Comparison of ENCODE assay signal across 11 mouse cellular contexts in the genomic region with DNA sequence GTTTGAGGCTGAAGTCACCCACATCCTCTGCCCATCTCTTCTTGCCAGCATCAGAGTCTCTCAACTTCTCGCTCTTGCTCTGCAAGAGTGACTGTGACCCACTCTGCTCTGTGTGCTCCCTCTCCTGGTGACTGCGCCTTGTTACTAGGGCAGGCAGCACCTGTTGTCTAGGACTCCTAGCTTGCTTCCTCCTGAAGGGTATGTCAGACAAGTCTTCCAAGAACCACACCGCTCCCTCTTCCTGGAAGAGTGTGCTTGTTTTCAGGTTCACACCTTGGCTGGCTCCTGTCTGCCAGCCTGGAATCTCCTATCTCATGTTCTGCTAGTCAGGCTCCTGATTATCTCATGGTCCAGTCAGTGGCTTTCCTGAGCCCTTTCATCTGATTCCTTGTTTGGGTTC. TPM values are rescaled to one million over a fixed set of nuclear protein-coding genes. Genes with fewer than 3 reads are reported as not detected.
DNase-seq lines count a peak whose midpoint lies in the region; ATAC-seq lines count a peak whose summit lies in the region.
"Had no signal": no experiment of that assay in that cellular context is flagged by ENCODE, and none has a peak within 500 bp of the region (broad histone marks: within the 10 kb centered on the region; RNA-seq: fewer than 3 reads in every experiment).

No protein-coding gene starts in this region.

- H3K4me2 ChIP-seq in heart, embryonic 11.5 days, result no peak overlapping the region
- no peak overlapping the region for H3K4me2 ChIP-seq in midbrain, embryonic 13.5 days (replicated peaks)
- H3K4me2 ChIP-seq in midbrain, embryonic 14.5 days (ENCODE audit: low read length), result no peak overlapping the region
- H3K4me2 ChIP-seq in liver, embryonic 13.5 days, result no peak overlapping the region
- H3K4me2 ChIP-seq: hindbrain, embryonic 15.5 days; lung, embryonic 14.5 days had no signal

- ATAC-seq in heart, embryonic 11.5 days (replicated peaks; ENCODE audit: insufficient number of reproducible peaks, low FRiP score, low TSS enrichment), result no peak
- ATAC-seq in midbrain, embryonic 13.5 days, result no peak
- ATAC-seq in midbrain, embryonic 14.5 days (ENCODE audit: low FRiP score, low TSS enrichment), result no peak
- ATAC-seq in liver, embryonic 13.5 days (ENCODE audit: low read depth), result no peak

- peak overlapping the region; percentile 46; the same call in 1 of the 2 replicates for H3K27ac ChIP-seq in heart, embryonic 11.5 days (ENCODE audit: low read depth, low read length)
- peak overlapping the region; percentile 22; the same call in 1 of the 2 replicates for H3K27ac ChIP-seq in midbrain, embryonic 13.5 days
- H3K27ac ChIP-seq in midbrain, embryonic 14.5 days (replicated peaks; ENCODE audit: low read depth, low read length), result no peak overlapping the region
- H3K27ac ChIP-seq in liver, embryonic 13.5 days, result no peak overlapping the region
- H3K27ac ChIP-seq in embryonic facial prominence, embryonic 10.5 days (replicated peaks), result no peak overlapping the region
- H3K27ac ChIP-seq: hindbrain, embryonic 15.5 days had no signal

- H3K9ac ChIP-seq in heart, embryonic 11.5 days (ENCODE audit: low read depth, low read length), result no peak overlapping the region; the same call in 1 of the 2 replicates
- H3K9ac ChIP-seq in midbrain, embryonic 13.5 days (replicated peaks), result no peak overlapping the region
- no peak overlapping the region for H3K9ac ChIP-seq in midbrain, embryonic 14.5 days (replicated peaks; ENCODE audit: low read length)
- peak overlapping the region; percentile 36; the same call in 1 of the 2 replicates for H3K9ac ChIP-seq in liver, embryonic 13.5 days
- H3K9ac ChIP-seq: hindbrain, embryonic 15.5 days; lung, embryonic 14.5 days had no signal

- intact Hi-C loops in heart, postnatal 14 days (cut with DNase I), result loop anchor here (2.0 kb wide), 1 partner anchor 76 kb away; no protein-coding TSS in a partner anchor

- H3K4me3 ChIP-seq in heart, embryonic 11.5 days (ENCODE audit: low read depth, low read length), result no peak overlapping the region
- H3K4me3 ChIP-seq in midbrain, embryonic 13.5 days (replicated peaks), result no peak overlapping the region
- no peak overlapping the region for H3K4me3 ChIP-seq in midbrain, embryonic 14.5 days (replicated peaks; ENCODE audit: low read depth, low read length)
- no peak overlapping the region for H3K4me3 ChIP-seq in liver, embryonic 13.5 days (replicated peaks)
- no peak overlapping the region for H3K4me3 ChIP-seq in embryonic facial prominence, embryonic 10.5 days
- H3K4me3 ChIP-seq: hindbrain, embryonic 15.5 days had no signal

- H3K27me3 ChIP-seq in heart, embryonic 11.5 days (ENCODE audit: control insufficient read depth, insufficient read depth, low read length), result no peaks in the 10 kb centered on the region
- no peaks in the 10 kb centered on the region for H3K27me3 ChIP-seq in midbrain, embryonic 13.5 days
- no peaks in the 10 kb centered on the region for H3K27me3 ChIP-seq in midbrain, embryonic 14.5 days (ENCODE audit: control insufficient read depth, insufficient read depth, low read length)
- H3K27me3 ChIP-seq in liver, embryonic 13.5 days, result no peaks in the 10 kb centered on the region
- no peaks in the 10 kb centered on the region for H3K27me3 ChIP-seq in embryonic facial prominence, embryonic 10.5 days (replicated peaks; ENCODE audit: low read depth, poor library complexity, severe bottlenecking)
- H3K27me3 ChIP-seq: hindbrain, embryonic 15.5 days had no signal

- WGBS in heart, embryonic 11.5 days (ENCODE audit: insufficient replicate concordance), result 52% methylated on average over 3 of the region's 3 CpGs
- 87% methylated on average over 3 of the region's 3 CpGs for WGBS in midbrain, embryonic 13.5 days
- 92% methylated on average over 3 of the region's 3 CpGs for WGBS in midbrain, embryonic 14.5 days
- 88% methylated on average over 3 of the region's 3 CpGs for WGBS in liver, embryonic 13.5 days (ENCODE audit: insufficient replicate concordance)
- 86% methylated on average over 3 of the region's 3 CpGs for WGBS in embryonic facial prominence, embryonic 10.5 days

- H3K36me3 ChIP-seq in heart, embryonic 11.5 days (ENCODE audit: control insufficient read depth, insufficient read depth, low read length), result no peaks in the 10 kb centered on the region
- H3K36me3 ChIP-seq in midbrain, embryonic 13.5 days, result peaks cover 11% of the 10 kb centered on the region
- H3K36me3 ChIP-seq in midbrain, embryonic 14.5 days (ENCODE audit: control insufficient read depth, insufficient read depth, low read length), result peaks cover 12% of the 10 kb centered on the region
- peaks cover 26% of the 10 kb centered on the region for H3K36me3 ChIP-seq in liver, embryonic 13.5 days
- peaks cover 29% of the 10 kb centered on the region for H3K36me3 ChIP-seq in embryonic facial prominence, embryonic 10.5 days (replicated peaks)
- H3K36me3 ChIP-seq: hindbrain, embryonic 15.5 days had no signal

- no peaks in the 10 kb centered on the region for H3K9me3 ChIP-seq in heart, embryonic 11.5 days (replicated peaks; ENCODE audit: control insufficient read depth, low read length)
- no peaks in the 10 kb centered on the region for H3K9me3 ChIP-seq in midbrain, embryonic 13.5 days
- H3K9me3 ChIP-seq in midbrain, embryonic 14.5 days (ENCODE audit: control insufficient read depth, low read length), result no peaks in the 10 kb centered on the region
- no peaks in the 10 kb centered on the region for H3K9me3 ChIP-seq in liver, embryonic 13.5 days (replicated peaks)
- H3K9me3 ChIP-seq in embryonic facial prominence, embryonic 10.5 days, result no peaks in the 10 kb centered on the region
- H3K9me3 ChIP-seq: hindbrain, embryonic 15.5 days had no signal

- DNase-seq in heart, postnatal 14 days, result no peak
- no peak for DNase-seq in midbrain, embryonic 14.5 days
- DNase-seq in liver, embryonic 13.5 days, result no peak
- DNase-seq in thymus, postnatal 14 days, result peak; percentile 84
- no peak for DNase-seq in natural killer cell, adult 2 months (ENCODE audit: low spot score in 2 of 2)
- no peak for DNase-seq in embryonic facial prominence, embryonic 10.5 days (ENCODE audit: low spot score)
- DNase-seq: lung, embryonic 14.5 days; right cerebral cortex, postnatal 4 days had no signal

- H3K4me1 ChIP-seq in heart, embryonic 11.5 days (ENCODE audit: control insufficient read depth, insufficient read depth, low read length), result peaks cover 20% of the 10 kb centered on the region
- peaks cover 15% of the 10 kb centered on the region for H3K4me1 ChIP-seq in midbrain, embryonic 13.5 days (replicated peaks)
- peaks cover under 1% of the 10 kb centered on the region; the same call in 1 of the 2 replicates for H3K4me1 ChIP-seq in midbrain, embryonic 14.5 days (ENCODE audit: control insufficient read depth, insufficient read depth, low read length)
- peaks cover 31% of the 10 kb centered on the region for H3K4me1 ChIP-seq in liver, embryonic 13.5 days (replicated peaks)
- H3K4me1 ChIP-seq in embryonic facial prominence, embryonic 10.5 days, result peaks cover 15% of the 10 kb centered on the region

RNA-seq across cellular contexts. Expression of a gene that starts 6.6 kb away (rescaled TPM):
- polyA plus RNA-seq in heart, embryonic 11.5 days (2014; fragmentation: Nextera tagmentation; extraction: Ambion mirVana), result 82.3 and 88.1 TPM in 2 replicates
- total RNA-seq in heart, postnatal 14 days (2021), result 10 to 100 TPM; 18.7 to 22.6 TPM
- polyA plus RNA-seq in midbrain, embryonic 13.5 days (2015; fragmentation: Nextera tagmentation; extraction: Ambion mirVana), result 225 and 230 TPM in 2 replicates
- polyA plus RNA-seq in midbrain, embryonic 14.5 days (2014; fragmentation: Nextera tagmentation; extraction: Ambion mirVana), result 132 and 158 TPM in 2 replicates
- 64.2 and 70.2 TPM in 2 replicates for polyA plus RNA-seq in liver, embryonic 13.5 days (2015; fragmentation: Nextera tagmentation; extraction: Ambion mirVana)
- 172 and 192 TPM in 2 replicates for polyA plus RNA-seq in embryonic facial prominence, embryonic 10.5 days (2016; fragmentation: Nextera tagmentation; extraction: Ambion mirVana)

RNA-seq across cellular contexts. Expression of a gene that starts 12.6 kb away (rescaled TPM):
- polyA plus RNA-seq in heart, embryonic 11.5 days (2014; fragmentation: Nextera tagmentation; extraction: Ambion mirVana), result 9.5 and 9.6 TPM in 2 replicates
- total RNA-seq in heart, postnatal 14 days (2021), result 1 to 10 TPM; 4.8 to 5.8 TPM
- polyA plus RNA-seq in midbrain, embryonic 13.5 days (2015; fragmentation: Nextera tagmentation; extraction: Ambion mirVana), result 12.0 and 14.0 TPM in 2 replicates
- 10.0 and 11.0 TPM in 2 replicates for polyA plus RNA-seq in midbrain, embryonic 14.5 days (2014; fragmentation: Nextera tagmentation; extraction: Ambion mirVana)
- polyA plus RNA-seq in liver, embryonic 13.5 days (2015; fragmentation: Nextera tagmentation; extraction: Ambion mirVana), result 8.2 and 9.9 TPM in 2 replicates
- polyA plus RNA-seq in embryonic facial prominence, embryonic 10.5 days (2016; fragmentation: Nextera tagmentation; extraction: Ambion mirVana), result 23.4 and 24.2 TPM in 2 replicates

Comparison
In these comparisons a context has a peak if more than half of its experiments do, and no peak if none do; other contexts are left out.
1. H3K27ac ChIP-seq: peak in heart, embryonic 11.5 days (single experiment) and midbrain, embryonic 13.5 days (single experiment); none in midbrain, embryonic 14.5 days (single experiment), liver, embryonic 13.5 days (single experiment) and embryonic facial prominence, embryonic 10.5 days (single experiment).